Mouse (Mus musculus) heart, embryonic 14.5 days (tissue): ENCODE results near the gene Tspan9. TPM values are rescaled to one million over a fixed set of nuclear protein-coding genes. Genes with fewer than 3 reads are reported as not detected.

Experiments used
- ATAC-seq: fragments of 200-750 bp; cut with Nextera tagmentation; 2 replicates; pipeline ENCODE4 v1.8.0; 2017; ENCODE audit warnings: low read depth, moderate TSS enrichment; ENCODE audit not compliant: insufficient number of reproducible peaks, insufficient read depth, low FRiP score
- H3K27ac ChIP-seq, 2 experiments: fragments of 200-500 bp in 1 of 2; fragments of 300-500 bp in 1 of 2; sonication (generic) in 1 of 2; replicated peaks in 1 of 2; 2 replicates each; pipeline ENCODE4 v1.5.1; 2012 to 2014; ENCODE audit warnings: low read depth in 2 of 2, low read length in 2 of 2, control low read depth in 1 of 2, mild to moderate bottlenecking in 1 of 2, mixed read lengths in 1 of 2; ENCODE audit not compliant: control insufficient read depth in 1 of 2, insufficient read depth in 1 of 2
- H3K27me3 ChIP-seq: fragments of 300-500 bp; sonication (generic); 2 replicates; pipeline ENCODE4 v1.6.1; 2014; ENCODE audit warnings: mild to moderate bottlenecking, low read length, control low read depth; ENCODE audit not compliant: control insufficient read depth, insufficient read depth
- H3K36me3 ChIP-seq: fragments of 300-500 bp; sonication (generic); 2 replicates; pipeline ENCODE4 v1.6.1; 2014; ENCODE audit warnings: mild to moderate bottlenecking, control low read depth, low read length, mixed read lengths; ENCODE audit not compliant: control insufficient read depth, insufficient read depth
- H3K4me1 ChIP-seq, 2 experiments: fragments of 200-500 bp in 1 of 2; fragments of 300-500 bp in 1 of 2; sonication (generic) in 1 of 2; 2 replicates each; pipeline ENCODE4 v1.6.1; 2012 to 2014; ENCODE audit warnings: low read length in 2 of 2, control low read depth in 1 of 2, mixed read lengths in 1 of 2; ENCODE audit not compliant: control insufficient read depth in 2 of 2, insufficient read depth in 2 of 2
- H3K4me2 ChIP-seq: fragments of 300-500 bp; sonication (generic); 2 replicates; pipeline ENCODE4 v1.6.1; 2014; ENCODE audit warnings: mild to moderate bottlenecking, low read length
- H3K4me3 ChIP-seq, 2 experiments: fragments of 200-500 bp in 1 of 2; fragments of 300-500 bp in 1 of 2; sonication (generic) in 1 of 2; 2 replicates each; pipeline ENCODE4 v1.5.1; 2012 to 2014; ENCODE audit warnings: low read length in 2 of 2, mild to moderate bottlenecking in 2 of 2, control low read depth in 1 of 2, low read depth in 1 of 2, moderate library complexity in 1 of 2; ENCODE audit not compliant: control insufficient read depth in 1 of 2, insufficient read depth in 1 of 2
- H3K9ac ChIP-seq: fragments of 300-500 bp; sonication (generic); 2 replicates; pipeline ENCODE4 v1.6.1; 2014; ENCODE audit warnings: mild to moderate bottlenecking, low read length
- H3K9me3 ChIP-seq: fragments of 300-500 bp; sonication (generic); 2 replicates; pipeline ENCODE4 v1.6.1; 2016; ENCODE audit warnings: low read length, control low read depth; ENCODE audit not compliant: control insufficient read depth
- WGBS: fragments of 180-500 bp; shearing (Covaris S2); extraction: QIAGEN DNeasy Blood & Tissue Kit; methylation state at CpG from one replicate; pipeline ENCODE4 v1.1.7; 2014; 5-methylcytosine and 5-hydroxymethylcytosine counted together
- polyA plus RNA-seq: library from polyadenylated mRNA; unstranded; fragments of >200 nt; fragmentation: Nextera tagmentation; extraction: Ambion mirVana; gene quantifications from 2 replicates; pipeline ENCODE4 v1.2.1, GENCODE M21; 2014

The Tspan9 gene
- polyA plus RNA-seq: 142 and 143 TPM in 2 replicates

GRCm38 (mm10) chr6:128143390-128144020 lies at the start of gene Tspan9:
TSS of gene Tspan9 (minus strand) at chr6:128143594.
- WGBS: 0% methylated on average over 49 of the region's 56 CpGs
- Histone ChIP-seq H3K4me1 (peaks cover 8 to 27% of the 10 kb centered on the region in 2 experiments; a peak in 3 of 4 replicates), H3K27ac (peak within 1 kb of the TSS; percentile 63 to 93), H3K9me3 (no peaks in the 10 kb centered on the region), H3K4me3 (peak within 1 kb of the TSS; percentile 61 to 77), H3K36me3 (peaks cover 7% of the 10 kb centered on the region; the same call in 1 of the 2 replicates), H3K27me3 (no peaks in the 10 kb centered on the region), H3K4me2 (peak within 1 kb of the TSS; percentile 79), H3K9ac (peak within 1 kb of the TSS; percentile 95)
- ATAC-seq: peak; percentile 88

- H3K27me3 ChIP-seq: no peaks in the 10 kb centered on the region
- 40% methylated on average over 2 of the region's 2 CpGs for WGBS
- no peak for ATAC-seq
These were observed 40.1 kb upstream of the Tspan9 start for GRCm38 (mm10) chr6:128183521-128183920.

DNA sequence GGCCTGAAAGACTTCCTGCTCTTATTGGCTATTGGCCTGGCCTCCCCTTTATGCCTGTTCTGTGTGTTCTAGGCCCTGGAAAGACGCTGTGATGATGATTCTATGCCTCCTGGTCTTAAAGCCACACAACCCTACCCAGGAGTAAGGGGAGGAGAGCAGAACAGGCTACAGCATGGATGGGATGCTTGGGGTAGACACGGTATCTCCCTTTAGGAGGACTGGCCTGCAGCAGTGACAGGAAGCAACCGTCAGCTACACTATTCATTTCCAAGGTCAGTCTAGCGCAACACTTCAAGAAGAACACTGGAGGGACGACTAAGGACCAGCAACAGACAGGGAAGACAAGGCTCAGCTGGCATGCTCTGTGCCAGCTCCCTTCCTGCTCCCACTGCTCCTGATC lies 37.8 kb upstream of the Tspan9 start:
- Histone ChIP-seq H3K27ac (no peak overlapping the region), H3K4me3 (no peak overlapping the region), H3K9me3 (no peaks in the 10 kb centered on the region), H3K9ac (no peak overlapping the region), H3K4me1 (no peaks in the 10 kb centered on the region; a peak in 1 of 4 replicates), H3K27me3 (no peaks in the 10 kb centered on the region), H3K36me3 (no peaks in the 10 kb centered on the region), H3K4me2 (no peak overlapping the region)
- ATAC-seq: no peak
- 58% methylated on average over 5 of the region's 5 CpGs for WGBS

More at GRCm38 (mm10) chr6:128183521-128183920, 40.1 kb upstream of the Tspan9 start:
- no peaks in the 10 kb centered on the region for H3K36me3 ChIP-seq
- no peak overlapping the region for H3K27ac ChIP-seq
- H3K9me3 ChIP-seq: no peaks in the 10 kb centered on the region
- H3K4me3 ChIP-seq: no peak overlapping the region
- no peak overlapping the region for H3K9ac ChIP-seq
- H3K4me2 ChIP-seq: no peak overlapping the region
- no peaks in the 10 kb centered on the region; a peak in 1 of 4 replicates for H3K4me1 ChIP-seq

- no peaks in the 10 kb centered on the region for H3K9me3 ChIP-seq
- H3K27ac ChIP-seq: no peak overlapping the region
- 88% methylated on average over 1 of the region's 1 CpGs for WGBS
- no peaks in the 10 kb centered on the region for H3K27me3 ChIP-seq
- no peak overlapping the region for H3K4me2 ChIP-seq
- H3K4me3 ChIP-seq: no peak overlapping the region
- no peaks in the 10 kb centered on the region for H3K36me3 ChIP-seq
- no peak overlapping the region for H3K9ac ChIP-seq
- H3K4me1 ChIP-seq: no peaks in the 10 kb centered on the region; a peak in 1 of 4 replicates
- ATAC-seq: no peak
These were observed 36.3 kb upstream of the Tspan9 start for GRCm38 (mm10) chr6:128179651-128180050.

DNA sequence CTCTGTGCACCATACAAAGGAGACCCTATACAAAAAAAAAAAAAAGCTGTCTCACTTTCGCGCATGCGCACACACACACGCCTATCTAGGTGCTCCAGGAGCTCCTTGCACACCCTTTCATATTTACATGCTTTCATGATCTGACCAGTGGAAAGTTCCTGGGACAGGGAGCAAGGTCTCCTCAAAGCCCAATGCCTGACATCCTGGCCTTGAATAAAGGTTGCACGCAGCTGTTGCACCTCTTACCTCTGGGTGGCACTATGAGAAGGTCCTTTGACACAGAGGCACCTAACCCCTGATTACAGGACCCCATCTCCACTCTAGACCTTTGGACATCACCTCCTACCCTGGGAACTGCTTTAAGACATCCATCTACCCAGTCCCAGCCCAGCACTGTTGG lies 35.9 kb upstream of the Tspan9 start:
- Histone ChIP-seq H3K4me1 (no peaks in the 10 kb centered on the region; a peak in 1 of 4 replicates), H3K36me3 (no peaks in the 10 kb centered on the region), H3K4me3 (no peak overlapping the region), H3K27me3 (no peaks in the 10 kb centered on the region), H3K27ac (no peak overlapping the region), H3K4me2 (no peak overlapping the region), H3K9ac (no peak overlapping the region), H3K9me3 (no peaks in the 10 kb centered on the region)
- WGBS: 61% methylated on average over 5 of the region's 5 CpGs
- no peak for ATAC-seq

DNA sequence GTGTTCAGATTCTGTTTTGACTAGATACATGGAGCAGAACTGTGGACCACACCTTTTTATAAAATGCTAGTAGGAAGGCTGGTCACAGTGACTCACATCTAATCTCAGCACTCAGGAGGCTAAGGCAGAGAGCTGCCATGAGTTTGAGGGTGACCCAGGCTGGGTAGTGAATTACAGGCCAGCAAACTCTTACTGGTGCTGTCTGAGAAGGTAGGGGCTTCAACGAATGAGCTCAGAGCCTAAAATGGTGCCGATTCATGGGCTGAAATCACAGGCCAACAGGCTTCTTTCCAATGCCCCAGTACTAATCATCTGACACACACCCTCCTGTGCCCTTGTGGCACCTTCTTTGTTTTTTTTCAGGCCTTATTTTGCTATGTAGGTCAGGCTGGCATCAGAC lies 35.3 kb upstream of the Tspan9 start:
- Histone ChIP-seq H3K27ac (no peak overlapping the region), H3K4me2 (no peak overlapping the region), H3K4me1 (no peaks in the 10 kb centered on the region; a peak in 1 of 4 replicates), H3K27me3 (no peaks in the 10 kb centered on the region), H3K9ac (no peak overlapping the region), H3K4me3 (no peak overlapping the region), H3K9me3 (no peaks in the 10 kb centered on the region), H3K36me3 (no peaks in the 10 kb centered on the region)
- no peak for ATAC-seq
- WGBS: 93% methylated on average over 2 of the region's 2 CpGs

DNA sequence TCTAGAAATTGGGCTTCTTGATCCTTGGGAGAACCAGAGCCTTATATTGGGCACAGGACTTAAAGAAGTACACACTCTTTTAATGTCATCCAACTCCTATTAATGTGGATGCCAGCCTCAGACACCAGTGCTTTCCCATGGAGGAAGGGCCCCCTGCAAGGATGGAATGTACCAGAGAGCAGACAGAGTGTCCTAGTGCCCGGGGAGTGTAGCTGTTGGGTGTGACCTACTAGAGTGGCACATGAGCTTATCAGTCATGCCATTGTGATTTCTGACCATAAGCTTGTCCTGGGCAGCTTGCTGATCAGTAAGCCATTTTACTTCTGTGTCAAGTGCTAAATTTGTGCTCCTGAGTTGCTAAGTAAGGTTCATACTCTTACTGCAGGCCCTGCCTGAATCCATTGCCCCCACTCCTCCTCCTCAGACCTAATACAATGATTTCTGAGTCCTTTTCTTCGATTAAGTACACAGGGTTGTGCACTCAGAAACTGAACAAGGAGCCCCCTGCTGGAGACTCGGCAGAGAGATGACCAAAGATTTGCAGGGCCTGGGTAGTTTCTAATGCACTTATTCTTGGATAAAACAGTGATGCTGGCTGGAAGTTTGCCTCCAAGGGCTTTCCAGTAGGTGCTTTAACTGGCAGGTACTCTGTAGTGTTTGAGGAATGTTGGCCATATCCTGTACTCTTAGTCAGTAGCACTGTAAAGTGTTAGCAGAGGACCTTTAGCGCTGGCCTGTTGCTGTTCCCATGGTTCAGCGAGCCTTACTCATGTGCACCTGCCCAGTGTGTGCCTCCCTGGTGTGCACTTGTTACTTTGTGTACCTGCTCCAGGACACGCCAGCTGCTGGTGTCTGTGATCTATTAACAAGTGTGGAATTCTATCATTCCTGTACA lies 25.6 kb upstream of the Tspan9 start:
- Histone ChIP-seq H3K9me3 (no peaks in the 10 kb centered on the region), H3K4me3 (no peak overlapping the region), H3K9ac (no peak overlapping the region), H3K4me2 (no peak overlapping the region), H3K4me1 (peaks cover 5 to 8% of the 10 kb centered on the region in 2 experiments; a peak in 2 of 4 replicates), H3K27ac (no peak overlapping the region), H3K36me3 (no peaks in the 10 kb centered on the region), H3K27me3 (no peaks in the 10 kb centered on the region)
- WGBS: 49% methylated on average over 6 of the region's 6 CpGs
- no peak for ATAC-seq
